Mouse (Mus musculus): ENCODE results near the gene Prx.

- TF ChIP-seq CTCF (IDR thresholded peaks at IDR 0.05) (no peak), POLR2A (IDR thresholded peaks at IDR 0.05; ENCODE audit: insufficient read depth, low read depth, low read length) (no peak), EP300 (IDR thresholded peaks at IDR 0.05; ENCODE audit: insufficient read depth, low read depth, low read length) (no peak)
Measured at GRCm38 (mm10) chr7:27543065-27543464, 43.9 kb downstream of the Prx start.
